Mouse (Mus musculus) E14TG2a.4 (cell line): ENCODE results near the gene Slc24a4.

Experiments
- H3K27me3 ChIP-seq: 2 replicates; pipeline ENCODE4 v1.6.1; 2014; ENCODE audit warnings: low read length, control low read depth; ENCODE audit not compliant: insufficient read depth
- H3K36me3 ChIP-seq: 2 replicates; pipeline ENCODE4 v1.6.1; 2014; ENCODE audit warnings: low read length, control low read depth; ENCODE audit not compliant: insufficient read depth
- H3K4me1 ChIP-seq: replicated peaks from 2 replicates; pipeline ENCODE4 v1.6.1; 2014; ENCODE audit warnings: low read depth, low read length, control low read depth
- H3K4me3 ChIP-seq: replicated peaks from 2 replicates; pipeline ENCODE4 v1.5.1; 2014; ENCODE audit warnings: mild to moderate bottlenecking, low read length
- H3K9me3 ChIP-seq: 2 replicates; pipeline ENCODE4 v1.6.1; 2014; ENCODE audit warnings: low read length, control low read depth
- CTCF ChIP-seq: conservative IDR thresholded peaks from 2 replicates; pipeline ENCODE4 v1.5.1; 2014; ENCODE audit warnings: low read length
- NANOG ChIP-seq: IDR thresholded peaks from 2 replicates; pipeline ENCODE4 v1.6.1; 2014; ENCODE audit warnings: borderline replicate concordance, low read length, mixed read lengths
- POU5F1 ChIP-seq: IDR thresholded peaks from 2 replicates; pipeline ENCODE4 v1.6.1; 2014; ENCODE audit warnings: low read length, borderline replicate concordance

Gene Slc24a4

DNA sequence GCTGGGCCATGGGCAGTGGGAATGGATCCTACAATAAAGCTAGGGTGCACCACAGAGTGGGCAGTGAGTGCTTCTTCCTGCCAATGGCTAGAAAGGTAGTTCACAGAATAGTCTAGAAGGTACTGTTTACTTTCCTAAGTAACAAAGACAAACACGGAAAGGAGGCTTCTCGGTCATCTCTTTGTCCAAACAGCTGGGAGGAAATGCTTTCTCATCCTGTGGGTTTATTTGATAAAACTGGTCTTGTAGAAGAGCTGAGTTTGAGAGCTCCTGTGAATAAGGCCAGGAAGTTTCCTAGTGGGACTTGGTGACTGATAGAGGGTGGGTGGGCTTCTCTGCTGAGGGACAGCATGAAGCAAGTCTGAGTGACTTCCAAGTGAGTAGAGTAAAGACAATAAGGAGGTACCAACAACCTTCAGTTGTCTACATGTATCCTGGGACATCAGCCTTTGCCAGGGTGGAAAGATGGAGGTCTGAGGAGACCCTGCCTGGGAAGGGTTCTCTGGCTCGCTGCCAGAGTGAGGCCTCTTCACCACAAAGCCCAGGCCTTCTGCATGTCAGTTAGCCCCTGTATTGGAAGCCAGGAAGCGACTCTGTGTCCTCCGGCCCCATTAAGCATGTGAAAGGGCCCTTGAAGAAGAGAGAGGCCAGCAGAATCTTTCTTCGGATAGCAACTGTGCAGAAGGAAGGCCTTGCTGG lies 159.5 kb downstream of the Slc24a4 start:
- peaks cover 12% of the 10 kb centered on the region for H3K4me1 ChIP-seq
- TF ChIP-seq CTCF (no peak), NANOG (no peak), POU5F1 (no peak)
- H3K4me3 ChIP-seq = no peak overlapping the region
- H3K36me3 ChIP-seq = no peaks in the 10 kb centered on the region
- H3K9me3 ChIP-seq = no peaks in the 10 kb centered on the region
- H3K27me3 ChIP-seq = peaks cover 55% of the 10 kb centered on the region

DNA sequence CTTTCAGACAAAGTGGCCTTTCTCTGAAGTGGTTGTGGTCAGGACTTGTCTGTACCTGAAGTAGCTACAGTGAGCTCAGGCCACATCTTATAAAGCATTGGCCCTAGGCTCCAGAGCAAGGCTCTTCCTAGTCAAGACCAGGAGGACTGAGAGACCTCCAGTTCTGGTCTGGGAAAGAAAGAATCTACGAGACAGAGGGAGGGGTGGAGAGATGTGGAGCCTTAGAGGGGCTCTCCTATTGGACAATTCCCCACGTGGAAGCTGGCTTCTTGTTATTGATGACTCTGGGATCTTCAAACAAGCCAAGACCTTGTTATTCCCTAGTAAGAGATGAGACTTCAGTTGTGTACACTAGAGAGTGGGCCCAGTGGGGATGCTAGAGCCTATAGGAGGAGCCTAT lies 160.3 kb downstream of the Slc24a4 start:
- H3K36me3 ChIP-seq = no peaks in the 10 kb centered on the region
- H3K4me1 ChIP-seq = peaks cover 9% of the 10 kb centered on the region
- H3K9me3 ChIP-seq = no peaks in the 10 kb centered on the region
- TF ChIP-seq CTCF = no peak
- TF ChIP-seq NANOG = no peak
- no peak for TF ChIP-seq POU5F1
- H3K4me3 ChIP-seq = no peak overlapping the region
- peaks cover 48% of the 10 kb centered on the region for H3K27me3 ChIP-seq

DNA sequence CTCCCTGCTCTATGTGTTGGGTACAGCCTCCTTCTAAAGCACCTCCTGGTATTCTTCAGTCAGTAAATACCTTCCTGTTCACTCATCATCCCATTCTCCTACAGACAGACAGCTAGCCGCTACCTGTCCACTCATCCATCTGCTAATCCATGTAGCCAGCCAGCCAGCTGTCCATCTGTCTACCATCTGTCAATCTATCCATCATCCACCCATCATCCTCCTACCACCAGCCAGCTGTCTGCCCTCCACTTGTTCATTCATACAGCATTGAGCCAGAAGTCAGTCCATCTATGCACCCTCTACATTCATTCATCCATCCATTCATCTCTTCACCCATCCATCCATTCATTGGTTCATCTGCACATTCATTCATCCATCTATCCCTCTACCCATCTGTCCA lies 161.0 kb downstream of the Slc24a4 start:
- Histone ChIP-seq H3K36me3 (no peaks in the 10 kb centered on the region), H3K4me1 (0 out of 2 replicates have a peak, but pooled peaks cover 3% of the 10 kb centered on the region), H3K9me3 (no peaks in the 10 kb centered on the region), H3K4me3 (no peak overlapping the region), H3K27me3 (peaks cover 41% of the 10 kb centered on the region)
- TF ChIP-seq CTCF = no peak
- TF ChIP-seq POU5F1 = no peak
- TF ChIP-seq NANOG = no peak

DNA sequence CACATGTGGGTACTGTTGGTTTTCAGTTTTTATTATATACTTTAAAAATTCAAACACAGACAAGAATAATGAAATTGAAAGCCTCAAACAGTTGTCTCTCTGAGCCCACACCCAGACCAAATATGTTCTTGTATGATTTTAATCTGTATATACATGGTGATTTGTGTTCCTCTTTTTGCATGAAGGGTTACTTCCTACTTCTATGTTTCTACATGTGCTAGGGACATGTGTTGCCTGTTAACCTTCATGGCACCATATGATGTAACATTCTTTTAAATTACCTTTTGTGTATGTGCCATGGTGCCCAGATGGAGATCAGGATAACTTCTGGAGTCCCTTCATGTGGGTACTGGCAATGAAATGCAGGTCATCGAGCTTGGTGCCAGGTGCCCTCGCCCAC lies 162.1 kb downstream of the Slc24a4 start:
- Histone ChIP-seq H3K36me3 (no peaks in the 10 kb centered on the region), H3K9me3 (no peaks in the 10 kb centered on the region), H3K27me3 (peaks cover 36% of the 10 kb centered on the region), H3K4me1 (no peaks in the 10 kb centered on the region), H3K4me3 (no peak overlapping the region)
- TF ChIP-seq CTCF (no peak), NANOG (no peak), POU5F1 (no peak)

GRCm38 (mm10) chr12:102291686-102292085 lies 163.2 kb downstream of the Slc24a4 start:
- H3K9me3 ChIP-seq = no peaks in the 10 kb centered on the region
- TF ChIP-seq NANOG (no peak), CTCF (no peak), POU5F1 (no peak)
- peaks cover 25% of the 10 kb centered on the region for H3K27me3 ChIP-seq
- no peaks in the 10 kb centered on the region for H3K36me3 ChIP-seq
- H3K4me3 ChIP-seq = no peak overlapping the region
- H3K4me1 ChIP-seq = no peaks in the 10 kb centered on the region

DNA sequence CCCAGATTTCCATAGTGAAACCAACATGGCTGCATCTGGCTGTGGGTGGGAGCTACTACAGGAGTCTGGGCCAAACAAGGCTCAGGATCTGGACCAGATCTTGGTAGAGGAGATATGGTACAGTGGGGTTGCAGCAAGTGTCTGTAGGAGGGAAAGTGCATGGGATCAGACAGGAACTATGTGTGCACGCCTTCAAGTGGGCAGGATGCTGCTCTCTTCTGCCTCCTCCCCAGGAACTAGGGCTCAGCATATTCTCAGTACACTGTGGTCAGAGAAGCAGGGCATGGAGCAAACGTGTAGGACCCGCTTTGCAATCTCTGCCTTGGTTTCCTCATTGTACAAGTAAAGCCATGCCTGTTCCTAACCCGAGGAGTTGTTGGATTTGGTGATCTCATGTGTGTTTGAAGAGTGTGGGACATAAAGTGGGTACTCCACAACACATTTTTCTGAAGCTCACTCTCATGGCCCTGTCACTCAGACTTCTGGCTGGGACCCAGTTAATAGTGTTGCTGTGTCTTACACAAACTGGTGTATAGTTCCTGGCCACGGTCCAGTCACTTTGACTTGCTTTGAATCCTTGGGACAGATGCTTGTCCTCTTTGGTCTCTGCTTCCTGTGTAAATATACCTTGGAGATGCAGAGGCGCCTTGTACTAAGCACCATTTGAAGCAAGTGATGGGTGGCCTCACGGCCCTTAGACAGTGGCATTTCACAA lies 164.1 kb downstream of the Slc24a4 start:
- TF ChIP-seq POU5F1 = no peak
- no peak for TF ChIP-seq CTCF
- TF ChIP-seq NANOG = no peak

GRCm38 (mm10) chr12:102294634-102295033 lies 166.1 kb downstream of the Slc24a4 start:
- H3K4me3 ChIP-seq = no peak overlapping the region
- H3K9me3 ChIP-seq = no peaks in the 10 kb centered on the region
- peaks cover 5% of the 10 kb centered on the region for H3K27me3 ChIP-seq
- H3K4me1 ChIP-seq = no peaks in the 10 kb centered on the region
- TF ChIP-seq CTCF (no peak), POU5F1 (no peak), NANOG (no peak)
- H3K36me3 ChIP-seq = no peaks in the 10 kb centered on the region

More for the DNA sequence above, 164.1 kb downstream of the Slc24a4 start:
- no peak overlapping the region for H3K4me3 ChIP-seq
- no peaks in the 10 kb centered on the region for H3K36me3 ChIP-seq
- peaks cover 16% of the 10 kb centered on the region for H3K27me3 ChIP-seq
- H3K4me1 ChIP-seq = no peaks in the 10 kb centered on the region
- no peaks in the 10 kb centered on the region for H3K9me3 ChIP-seq

DNA sequence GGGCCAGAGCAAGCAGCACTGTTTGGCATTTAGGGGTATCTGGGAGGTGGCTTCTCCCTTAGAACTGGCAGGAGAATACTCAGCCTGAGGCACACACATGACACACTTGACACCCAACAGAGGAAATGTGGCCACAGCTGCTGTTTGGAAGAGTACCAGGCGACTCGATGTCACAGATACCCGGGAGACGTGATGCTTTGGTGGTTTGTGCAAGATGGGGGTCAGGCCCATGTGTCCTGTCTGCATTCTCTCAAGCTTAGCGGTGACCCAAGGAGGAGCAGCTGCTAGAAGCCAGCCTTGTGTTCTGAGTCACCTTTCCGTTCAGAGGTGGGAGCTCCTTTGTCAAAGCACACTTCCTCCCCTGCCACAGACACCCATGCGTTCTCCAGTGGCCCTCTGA lies 166.7 kb downstream of the Slc24a4 start:
- Histone ChIP-seq H3K4me1 (no peaks in the 10 kb centered on the region), H3K27me3 (peaks cover 9% of the 10 kb centered on the region), H3K36me3 (no peaks in the 10 kb centered on the region), H3K4me3 (no peak overlapping the region), H3K9me3 (no peaks in the 10 kb centered on the region)
- TF ChIP-seq POU5F1 (no peak), CTCF (no peak), NANOG (no peak)

DNA sequence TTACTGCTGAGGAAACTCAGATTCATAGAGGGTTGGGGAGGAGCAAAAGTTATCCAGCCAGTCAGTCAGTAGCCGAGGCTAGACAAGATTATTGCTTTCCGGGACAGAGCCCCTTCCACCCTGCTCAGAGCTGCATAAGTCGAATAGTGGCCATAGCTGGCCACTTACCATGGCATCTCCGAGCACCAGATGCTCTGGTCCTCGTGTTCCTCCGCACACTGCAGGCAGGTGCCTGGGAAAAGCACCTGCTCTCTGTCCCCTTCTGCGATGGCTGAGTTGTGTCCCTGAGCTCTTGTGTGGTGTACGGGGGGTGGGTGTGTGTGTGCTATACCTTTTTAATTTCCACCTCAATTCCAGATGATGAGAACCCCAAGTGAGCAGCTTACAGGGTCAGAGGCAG lies 167.1 kb downstream of the Slc24a4 start:
- H3K4me1 ChIP-seq = no peaks in the 10 kb centered on the region
- no peak for TF ChIP-seq CTCF
- TF ChIP-seq NANOG = no peak
- no peak for TF ChIP-seq POU5F1
- H3K36me3 ChIP-seq = no peaks in the 10 kb centered on the region
- H3K27me3 ChIP-seq = peaks cover 9% of the 10 kb centered on the region
- no peak overlapping the region for H3K4me3 ChIP-seq
- no peaks in the 10 kb centered on the region for H3K9me3 ChIP-seq
